In genomic region chr6:143941291-143941785, GRCm38 (mm10) we compare ENCODE assay signal across 11 mouse cellular contexts.
DNase-seq lines count a peak whose midpoint lies in the region; ATAC-seq and TF ChIP-seq lines count a peak whose summit lies in the region.
"Had no signal": no experiment of that assay in that cellular context is flagged by ENCODE, and none has a peak within 500 bp of the region (broad histone marks: within the 10 kb centered on the region; RNA-seq: fewer than 3 reads in every experiment).

No protein-coding gene starts in this region.

- no peak overlapping the region for H3K9ac ChIP-seq in ES-Bruce4 (ENCODE audit: low read depth, poor library complexity, severe bottlenecking)
- no peak overlapping the region for H3K9ac ChIP-seq in embryonic facial prominence, embryonic 14.5 days (ENCODE audit: low read depth, low read length)
- H3K9ac ChIP-seq in limb, embryonic 12.5 days (replicated peaks) = no peak overlapping the region

- H3K4me1 ChIP-seq in ES-Bruce4 (ENCODE audit: control insufficient read depth, insufficient read depth, low read length) = no peaks in the 10 kb centered on the region
- H3K4me1 ChIP-seq in embryonic facial prominence, embryonic 14.5 days (ENCODE audit: control insufficient read depth, insufficient read depth, low read length) = no peaks in the 10 kb centered on the region
- peaks cover 12% of the 10 kb centered on the region for H3K4me1 ChIP-seq in limb, embryonic 12.5 days (replicated peaks)

- H3K36me3 ChIP-seq in ES-Bruce4 (ENCODE audit: control insufficient read depth, insufficient read depth, low read length, poor library complexity, severe bottlenecking) = no peaks in the 10 kb centered on the region
- H3K36me3 ChIP-seq in embryonic facial prominence, embryonic 14.5 days (ENCODE audit: control insufficient read depth, insufficient read depth, low read length) = no peaks in the 10 kb centered on the region
- 0 out of 2 replicates have a peak, but pooled peaks cover 3% of the 10 kb centered on the region for H3K36me3 ChIP-seq in limb, embryonic 12.5 days

- DNase-seq in Muller cell, postnatal 12 days (ENCODE audit: inconsistent ontology term) = peak; percentile 83
- DNase-seq in embryonic facial prominence, embryonic 14.5 days (ENCODE audit: low spot score) = peak; percentile 52
- no peak for DNase-seq in layer of hippocampus, postnatal 36 days
- DNase-seq in kidney, postnatal 14 days = no peak
- no peak for DNase-seq in cerebellum, adult 9-10 months
- no peak for DNase-seq in ovary, postnatal 10 days (ENCODE audit: low spot score)
- DNase-seq: heart, adult 18-20 months; lung, adult 18-20 months; right cerebral cortex, postnatal 25 days had no signal

- no peak overlapping the region for H3K27ac ChIP-seq in ES-Bruce4 (ENCODE audit: insufficient read depth, low read length)
- H3K27ac ChIP-seq in embryonic facial prominence, embryonic 14.5 days (replicated peaks; ENCODE audit: low read depth, low read length) = no peak overlapping the region
- H3K27ac ChIP-seq in limb, embryonic 12.5 days = peak overlapping the region; percentile 35; the same call in 1 of the 2 replicates

- TF ChIP-seq EP300 in ES-Bruce4 (IDR thresholded peaks at IDR 0.05; ENCODE audit: insufficient read depth, low read depth, low read length) = 0 out of 2 replicates have a peak, but pooled peaks have one; percentile 46

- peak; percentile 83; the same call in 1 of the 2 replicates for ATAC-seq in embryonic facial prominence, embryonic 14.5 days (ENCODE audit: low read depth)
- peak; percentile 15; the same call in 1 of the 2 replicates for ATAC-seq in limb, embryonic 12.5 days (ENCODE audit: insufficient number of reproducible peaks, insufficient read depth, low FRiP score, low TSS enrichment, low read depth)

- no peak for TF ChIP-seq POLR2A in ES-Bruce4 (IDR thresholded peaks at IDR 0.05; ENCODE audit: insufficient read depth, low read length)

- TF ChIP-seq CTCF in ES-Bruce4 (IDR thresholded peaks at IDR 0.05; ENCODE audit: low read depth, low read length) = no peak

- WGBS in embryonic facial prominence, embryonic 14.5 days = 25% methylated on average over 8 of the region's 8 CpGs
- 43% methylated on average over 8 of the region's 8 CpGs for WGBS in limb, embryonic 12.5 days

- no peak overlapping the region for H3K4me2 ChIP-seq in embryonic facial prominence, embryonic 14.5 days (ENCODE audit: low read depth, low read length)
- no peak overlapping the region for H3K4me2 ChIP-seq in limb, embryonic 12.5 days

- H3K4me3 ChIP-seq in ES-Bruce4 (ENCODE audit: low read depth, low read length) = no peak overlapping the region
- no peak overlapping the region for H3K4me3 ChIP-seq in embryonic facial prominence, embryonic 14.5 days (ENCODE audit: low read depth, low read length)
- H3K4me3 ChIP-seq in limb, embryonic 12.5 days (replicated peaks) = no peak overlapping the region

- no peaks in the 10 kb centered on the region for H3K27me3 ChIP-seq in ES-Bruce4 (ENCODE audit: control insufficient read depth, insufficient read depth, low read length, poor library complexity, severe bottlenecking)
- no peaks in the 10 kb centered on the region for H3K27me3 ChIP-seq in embryonic facial prominence, embryonic 14.5 days (replicated peaks; ENCODE audit: control insufficient read depth, insufficient read depth, low read length)
- H3K27me3 ChIP-seq in limb, embryonic 12.5 days = no peaks in the 10 kb centered on the region

- H3K9me3 ChIP-seq in ES-Bruce4 (replicated peaks; ENCODE audit: control insufficient read depth, insufficient read depth, low read length, poor library complexity, severe bottlenecking) = no peaks in the 10 kb centered on the region
- H3K9me3 ChIP-seq in embryonic facial prominence, embryonic 14.5 days (ENCODE audit: control insufficient read depth, low read length) = no peaks in the 10 kb centered on the region
- H3K9me3 ChIP-seq in limb, embryonic 12.5 days = no peaks in the 10 kb centered on the region

Comparison
In these comparisons a context has a peak if more than half of its experiments do, and no peak if none do; other contexts are left out.
1. DNase-seq: peak in Muller cell, postnatal 12 days (single experiment) and embryonic facial prominence, embryonic 14.5 days (single experiment); none in layer of hippocampus, postnatal 36 days (0 of 2), kidney, postnatal 14 days (single experiment), cerebellum, adult 9-10 months (single experiment) and ovary, postnatal 10 days (single experiment).